Mouse (Mus musculus): ENCODE measurements around the gene Lins1. TPM values are rescaled to one million over a fixed set of nuclear protein-coding genes. Genes with fewer than 3 reads are reported as not detected.

Gene Lins1
- 5.6 TPM for polyA plus RNA-seq (2014; fragmentation: Illumina TruSeq; extraction: RNeasy Lipid Tissue Mini Kit (QIAGEN cat#74804); ENCODE audit: low read depth, low replicate concordance)

GRCm38 (mm10) chr7:66689620-66690360 is at the start of gene Lins1:
Lins1 (plus strand) TSS chr7:66689889.

DNA sequence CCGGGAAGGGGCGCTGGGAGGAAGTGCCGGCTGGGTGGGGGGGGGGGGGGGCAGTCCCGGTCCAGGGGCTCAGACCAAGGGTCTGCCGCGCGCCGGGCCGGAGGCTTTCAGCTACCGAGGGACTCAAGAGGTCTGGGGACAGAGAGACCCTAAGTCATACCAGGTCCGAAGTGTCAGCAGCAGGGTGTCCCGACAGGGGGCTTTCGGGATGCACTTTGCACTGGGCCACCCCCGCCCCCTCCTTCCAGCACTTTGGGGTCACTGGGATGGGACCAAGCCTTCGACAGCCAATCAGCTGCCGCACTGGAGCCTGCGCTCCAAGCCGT is 432 bp upstream of the Lins1 start, which contains the start of gene Asb7:
Gene Asb7, minus strand, starts transcription at position 303 of the 326 bp plus-strand sequence.

DNA sequence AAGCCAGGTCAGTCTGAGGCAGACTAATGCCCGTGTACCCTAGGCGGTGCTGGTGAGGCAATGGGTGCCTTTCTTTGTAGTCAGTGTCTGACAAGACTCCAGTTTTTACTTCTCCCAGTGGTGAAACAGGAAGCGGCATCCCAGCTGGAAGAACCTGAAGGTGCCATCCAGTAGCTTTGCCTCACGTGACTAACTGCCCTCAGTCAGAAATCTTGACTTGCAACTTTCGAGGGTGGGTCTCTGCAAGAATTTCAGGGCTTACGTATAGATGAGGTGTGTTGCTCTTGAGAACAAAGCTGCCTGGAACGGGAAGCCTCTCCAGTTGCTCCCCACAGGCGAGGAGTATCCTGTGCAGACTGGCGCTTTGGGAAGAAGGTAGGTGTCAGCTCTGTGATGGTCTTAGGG is 53.7 kb downstream of the Lins1 start, which contains the start of gene Cers3:
Gene Cers3, plus strand, starts transcription at position 128 of the 405 bp plus-strand sequence.

Other genes with a start within 250 kb of the Lins1 start
- 4.7 TPM for gene Asb7, start 293 bp upstream of the Lins1 start, polyA plus RNA-seq (2014; fragmentation: Illumina TruSeq; extraction: RNeasy Lipid Tissue Mini Kit (QIAGEN cat#74804); ENCODE audit: low read depth, low replicate concordance)
- gene Cers3, start 53.6 kb downstream of the Lins1 start, polyA plus RNA-seq (2014; fragmentation: Illumina TruSeq; extraction: RNeasy Lipid Tissue Mini Kit (QIAGEN cat#74804); ENCODE audit: low read depth, low replicate concordance): not detected
- 1.3 TPM for gene Adamts17, start 149.8 kb downstream of the Lins1 start, polyA plus RNA-seq (2014; fragmentation: Illumina TruSeq; extraction: RNeasy Lipid Tissue Mini Kit (QIAGEN cat#74804); ENCODE audit: low read depth, low replicate concordance)